Mouse (Mus musculus): Measurements from ENCODE around the gene Tgfb3.
A peak's percentile ranks its signal among the peaks of the same experiment; 100 is the strongest.

Tgfb3 gene

GRCm38 (mm10) chr12:86078553-86079201, at the start of gene Tgfb3:
Gene Tgfb3 (minus strand): TSS chr12:86079041.
- no peak for DNase-seq

GRCm38 (mm10) chr12:86128122-86128521, 49.3 kb upstream of the Tgfb3 start:
- peak; percentile 69 for DNase-seq

GRCm38 (mm10) chr12:86124016-86124415, 45.2 kb upstream of the Tgfb3 start:
- DNase-seq, result no peak

- no peak for DNase-seq
Observed at GRCm38 (mm10) chr12:86116295-86116835, 37.5 kb upstream of the Tgfb3 start.

GRCm38 (mm10) chr12:86110637-86111036, 31.8 kb upstream of the Tgfb3 start:
- DNase-seq, result peak; percentile 52

GRCm38 (mm10) chr12:86109531-86109930, 30.7 kb upstream of the Tgfb3 start:
- no peak for DNase-seq

- DNase-seq, result no peak
Observed at GRCm38 (mm10) chr12:86107645-86108044, 28.8 kb upstream of the Tgfb3 start.

GRCm38 (mm10) chr12:86106086-86106485, 27.2 kb upstream of the Tgfb3 start:
- no peak for DNase-seq

- no peak for DNase-seq
Observed at GRCm38 (mm10) chr12:86105546-86105945, 26.7 kb upstream of the Tgfb3 start.

GRCm38 (mm10) chr12:86104297-86104696, 25.5 kb upstream of the Tgfb3 start:
- DNase-seq, result peak; percentile 44

GRCm38 (mm10) chr12:86103852-86104251, 25.0 kb upstream of the Tgfb3 start:
- peak; percentile 55 for DNase-seq

GRCm38 (mm10) chr12:86103391-86103790, 24.6 kb upstream of the Tgfb3 start:
- DNase-seq, result peak; percentile 42

- DNase-seq, result peak; percentile 52
Observed at GRCm38 (mm10) chr12:86102686-86103085, 23.8 kb upstream of the Tgfb3 start.

GRCm38 (mm10) chr12:86100711-86101110, 21.9 kb upstream of the Tgfb3 start:
- DNase-seq, result no peak

GRCm38 (mm10) chr12:86097781-86098180, 18.9 kb upstream of the Tgfb3 start:
- DNase-seq, result no peak

- DNase-seq, result no peak
Observed at GRCm38 (mm10) chr12:86095806-86096205, 17.0 kb upstream of the Tgfb3 start.

- no peak for DNase-seq
Observed at GRCm38 (mm10) chr12:86094075-86094474, 15.2 kb upstream of the Tgfb3 start.

GRCm38 (mm10) chr12:86091601-86092132, 12.8 kb upstream of the Tgfb3 start:
- DNase-seq, result peak; percentile 47

- DNase-seq, result no peak
Observed at GRCm38 (mm10) chr12:86090764-86091163, 11.9 kb upstream of the Tgfb3 start.

- no peak for DNase-seq
Observed at GRCm38 (mm10) chr12:86088042-86088441, 9.2 kb upstream of the Tgfb3 start.

- no peak for DNase-seq
Observed at GRCm38 (mm10) chr12:86086550-86086949, 7.7 kb upstream of the Tgfb3 start.

- no peak for DNase-seq
Observed at GRCm38 (mm10) chr12:86085873-86086272, 7.0 kb upstream of the Tgfb3 start.

GRCm38 (mm10) chr12:86082481-86083012, 3.7 kb upstream of the Tgfb3 start, which contains the start of gene Ift43:
Gene Ift43 (plus strand): TSS chr12:86082541.
- peak; percentile 91 for DNase-seq

GRCm38 (mm10) chr12:86079202-86079667, 394 bp upstream of the Tgfb3 start:
- DNase-seq, result peak; percentile 95
